Mouse (Mus musculus) cortical plate, adult 2 months (tissue): ENCODE data around the gene Nr2e1.

Experiments
- CTCF ChIP-seq: fragments of 200-500 bp; IDR thresholded peaks from 2 replicates; pipeline ENCODE4 v1.5.1; 2011; ENCODE audit warnings: mild to moderate bottlenecking, control low read depth, low read length; ENCODE audit not compliant: insufficient read depth; ENCODE audit errors: extremely low read depth
- POLR2A ChIP-seq: fragments of 200-500 bp; IDR thresholded peaks from 2 replicates; pipeline ENCODE4 v1.6.1; 2011; ENCODE audit warnings: mild to moderate bottlenecking, low read length, control low read depth; ENCODE audit not compliant: insufficient read depth; ENCODE audit errors: extremely low read depth

DNA sequence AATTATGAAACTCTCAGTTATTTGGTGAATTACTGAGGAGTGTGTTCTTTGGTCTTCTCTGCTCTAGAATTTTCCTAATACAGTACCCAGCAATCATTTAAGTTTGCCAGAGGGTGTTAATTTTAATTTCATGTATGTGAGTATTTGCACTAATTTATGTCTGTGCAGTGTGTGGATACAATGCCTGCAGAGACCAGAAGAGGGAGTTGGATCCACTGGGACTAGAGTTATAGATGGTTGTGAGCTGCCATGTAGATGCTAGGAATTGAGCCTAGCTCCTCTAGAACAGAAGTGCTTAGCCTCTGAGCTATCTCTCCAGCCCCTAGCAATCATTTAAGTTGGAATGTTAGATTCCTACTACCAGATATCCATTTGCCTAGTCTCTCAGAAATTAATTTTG lies 69.3 kb downstream of the Nr2e1 start:
- TF ChIP-seq CTCF = no peak
- TF ChIP-seq POLR2A = no peak
